Mouse (Mus musculus) CH12.LX (cell line): ENCODE results near the gene Cenpb.
A peak's percentile ranks its signal among the peaks of the same experiment; 100 is the strongest.

Experiments
- CHD1 ChIP-seq: IDR thresholded peaks from 2 replicates; pipeline ENCODE4 v1.6.1; 2012; ENCODE audit warnings: low read depth, low read length, improper control_type of control experiment, inconsistent platforms
- ELF1 ChIP-seq: IDR thresholded peaks from 2 replicates; pipeline ENCODE4 v1.6.1; 2014; ENCODE audit warnings: low read depth, mild to moderate bottlenecking, inconsistent platforms, low read length, improper control_type of control experiment
- TBP ChIP-seq: conservative IDR thresholded peaks from 2 replicates; pipeline ENCODE4 v1.6.1; 2011; ENCODE audit warnings: low read depth, low read length, improper control_type of control experiment
- UBTF ChIP-seq: IDR thresholded peaks from 2 replicates; pipeline ENCODE4 v1.6.1; 2012; ENCODE audit warnings: low read depth, mild to moderate bottlenecking, inconsistent platforms, low read length, improper control_type of control experiment, moderate library complexity
- ZKSCAN1 ChIP-seq: IDR thresholded peaks from 2 replicates; pipeline ENCODE4 v1.6.1; 2012; ENCODE audit warnings: low read depth, inconsistent platforms, low read length, improper control_type of control experiment, borderline replicate concordance
- ZNF384 ChIP-seq: IDR thresholded peaks from 2 replicates; pipeline ENCODE4 v1.6.1; 2012; ENCODE audit warnings: low read depth, low read length, improper control_type of control experiment, inconsistent platforms

DNA sequence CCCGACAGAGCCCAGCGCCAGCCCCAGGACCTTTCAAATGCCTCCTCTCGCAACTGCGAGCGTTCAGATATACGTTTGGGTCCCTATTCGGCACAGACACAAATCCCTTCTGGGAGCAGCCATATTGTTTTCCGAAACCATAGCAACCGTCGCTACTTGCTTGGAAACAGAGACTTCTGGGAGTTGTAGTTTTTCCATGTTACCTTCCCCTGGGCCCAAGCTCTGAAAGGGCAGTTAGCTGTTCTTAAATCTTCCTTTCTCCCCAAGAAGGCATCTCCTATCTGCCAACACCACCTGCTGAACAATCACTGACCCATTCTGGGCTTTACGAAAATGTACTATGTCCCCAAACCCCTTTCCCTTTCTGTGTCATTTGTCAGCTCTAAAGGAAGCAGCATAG is 5.2 kb downstream of the Cenpb start:
- TF ChIP-seq ZNF384, result no peak
- TF ChIP-seq TBP, result no peak
- TF ChIP-seq CHD1, result no peak
- no peak for TF ChIP-seq ZKSCAN1
- TF ChIP-seq ELF1, result peak; percentile 60
- no peak for TF ChIP-seq UBTF
